Mouse (Mus musculus) activated CD4-positive, CD25-positive, alpha-beta regulatory T cell (primary cell): Measurements from ENCODE around the gene Gh. TPM values are rescaled to one million over a fixed set of nuclear protein-coding genes. Genes with fewer than 3 reads are reported as not detected.

Source experiments
- polyA plus RNA-seq, 2 experiments: library from polyadenylated mRNA; unstranded; fragments of 100-300 nt; shearing (Covaris generic); gene quantifications; one replicate each; pipeline ENCODE4 v1.2.1; 2017

The Gh gene
- polyA plus RNA-seq, result not detected

DNA sequence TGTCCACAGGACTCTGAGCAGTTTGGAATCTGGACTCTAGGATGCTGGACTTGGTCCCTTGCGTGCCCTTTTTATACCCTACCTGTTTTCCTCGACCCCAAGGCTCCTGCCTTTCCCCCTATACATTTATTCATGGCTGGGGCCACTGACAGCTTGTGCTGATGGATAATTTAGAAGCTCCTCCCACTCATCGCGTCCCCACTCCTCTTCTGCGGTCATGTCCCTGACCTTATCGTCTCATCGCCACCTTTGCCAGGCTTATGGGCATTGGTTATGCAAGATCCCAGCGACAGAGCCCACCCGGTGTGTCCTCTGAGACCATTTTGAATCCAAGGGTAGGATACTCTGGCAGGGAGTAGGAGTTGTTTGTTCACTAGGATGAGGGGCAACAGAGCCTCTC is at the start of gene Gh:
Gh (minus strand) TSS at position 101 of the 400 bp plus-strand sequence.

DNA sequence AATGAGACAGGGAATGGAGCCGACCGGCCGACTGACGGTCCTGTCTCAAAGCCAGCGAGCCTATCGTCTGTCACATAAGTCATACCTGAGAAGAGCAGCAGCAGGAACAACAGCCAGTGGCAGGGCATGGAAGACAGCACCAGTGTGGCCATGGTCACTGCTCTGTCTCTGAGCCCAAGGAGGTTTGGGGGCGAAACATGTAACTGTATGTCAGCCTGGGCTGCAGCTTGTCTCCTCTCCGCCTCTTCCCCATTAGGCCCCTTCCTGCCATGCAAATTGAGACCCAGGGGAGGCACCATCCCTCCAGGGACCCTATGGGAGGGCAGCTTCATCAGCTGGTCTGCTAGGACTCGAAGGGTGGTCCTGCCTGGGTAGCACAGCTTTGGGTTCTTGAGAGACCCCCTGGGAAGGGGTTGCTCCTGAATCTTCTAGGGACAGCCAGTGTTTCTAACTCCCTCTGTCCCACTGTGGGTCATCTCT is 12.7 kb upstream of the Gh start, which contains the start of gene Cd79b:
Cd79b (minus strand) TSS at position 430 of the 480 bp plus-strand sequence.

DNA sequence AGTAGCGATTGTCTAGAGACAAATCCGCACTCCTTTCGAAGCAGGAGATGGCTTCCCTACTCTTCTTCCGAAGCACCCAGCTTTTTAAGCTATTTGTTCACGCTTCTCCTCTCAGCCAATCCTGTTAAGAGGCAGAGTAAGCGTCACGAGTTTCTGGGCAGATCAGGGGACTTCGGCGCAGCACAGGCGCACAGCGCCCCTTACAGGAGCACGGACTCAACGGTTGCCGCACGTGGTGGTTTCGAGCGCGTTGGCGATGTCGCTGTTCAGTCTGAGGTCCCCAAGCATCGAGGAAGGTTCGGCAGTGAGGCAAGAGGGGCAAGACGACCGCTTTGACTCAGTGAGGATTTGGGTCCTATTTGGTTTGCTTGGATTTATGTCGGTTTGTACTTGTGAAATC is 25.2 kb downstream of the Gh start, which contains the start of gene Tcam1:
Tcam1 (plus strand) TSS at position 219 of the 400 bp plus-strand sequence.

GRCm38 (mm10) chr11:106272644-106273310 is 28.9 kb downstream of the Gh start, which contains the start of gene Smarcd2:
TSS of gene Smarcd2 (minus strand) at chr11:106272972.

GRCm38 (mm10) chr11:106255685-106256451 is 45.8 kb downstream of the Gh start, which contains the start of the genes Ftsj3 and Psmc5:
TSS of gene Ftsj3 (minus strand) at chr11:106256079.
TSS of gene Psmc5 (plus strand) at chr11:106256154.

Other genes starting within 250 kb of the Gh start
- 10 to 100 TPM; 14.3 to 15.8 TPM for gene Taco1, start 235.8 kb downstream of the Gh start, polyA plus RNA-seq
- gene Map3k3, start 217.3 kb downstream of the Gh start, polyA plus RNA-seq, result 10 to 100 TPM; 51.2 to 76.6 TPM
- gene Gm10840, start 141.0 kb downstream of the Gh start, polyA plus RNA-seq, result 1 to 10 TPM; 1.3 to 2.4 TPM
- gene Limd2, start 141.0 kb downstream of the Gh start, polyA plus RNA-seq, result 1,000 to 10,000 TPM; 1,468 to 2,043 TPM
- 10 to 100 TPM; 25.7 to 29.6 TPM for gene Strada, start 99.7 kb downstream of the Gh start, polyA plus RNA-seq
- 10 to 100 TPM; 92.0 to 94.0 TPM for gene Ccdc47, start 85.5 kb downstream of the Gh start, polyA plus RNA-seq
- 10 to 100 TPM; 68.5 to 81.4 TPM for gene Ddx42, start 84.9 kb downstream of the Gh start, polyA plus RNA-seq
- 10 to 100 TPM; 41.8 to 72.1 TPM for gene Ftsj3, start 45.8 kb downstream of the Gh start, polyA plus RNA-seq
- gene Psmc5, start 45.7 kb downstream of the Gh start, polyA plus RNA-seq, result 100 to 1,000 TPM; 169 to 199 TPM
- gene Smarcd2, start 28.9 kb downstream of the Gh start, polyA plus RNA-seq, result 100 to 1,000 TPM; 132 to 161 TPM
- under 1 TPM; 0.05 to 0.17 TPM for gene Tcam1, start 25.2 kb downstream of the Gh start, polyA plus RNA-seq
- 10 to 100 TPM; 32.3 to 47.4 TPM for gene Cd79b, start 12.9 kb upstream of the Gh start, polyA plus RNA-seq
- under 1 TPM; 0.06 to 0.17 TPM for gene Scn4a, start 51.4 kb upstream of the Gh start, polyA plus RNA-seq
- under 1 TPM; 0.27 to 0.42 TPM for gene Prr29, start 63.6 kb upstream of the Gh start, polyA plus RNA-seq
- gene Icam2, start 86.2 kb upstream of the Gh start, polyA plus RNA-seq, result 10 to 100 TPM; 76.8 to 99.6 TPM
- 10 to 100 TPM in 1 of 2 experiments, 1 to 10 TPM in 1; 3.5 to 10.2 TPM for gene Ern1, start 186.0 kb upstream of the Gh start, polyA plus RNA-seq